8 mouse cellular contexts compared by ENCODE assay signal in genomic region chr2:118199867-118200266, GRCm38 (mm10). TPM values are rescaled to one million over a fixed set of nuclear protein-coding genes. Genes with fewer than 3 reads are reported as not detected.
DNase-seq lines count a peak whose midpoint lies in the region; ATAC-seq and TF ChIP-seq lines count a peak whose summit lies in the region.
"Had no signal": no experiment of that assay in that cellular context is flagged by ENCODE, and none has a peak within 500 bp of the region (broad histone marks: within the 10 kb centered on the region; RNA-seq: fewer than 3 reads in every experiment).

No protein-coding gene starts in this region.

- no peak overlapping the region for H3K27ac ChIP-seq in forebrain, embryonic 16.5 days (ENCODE audit: low read length)
- no peak overlapping the region for H3K27ac ChIP-seq in hindbrain, embryonic 14.5 days
- no peak overlapping the region for H3K27ac ChIP-seq in small intestine, adult 2 months (ENCODE audit: insufficient read depth, low read depth, low read length)
- H3K27ac ChIP-seq: neural tube, embryonic 13.5 days had no signal

- H3K27me3 ChIP-seq in Patski = no peaks in the 10 kb centered on the region
- H3K27me3 ChIP-seq in forebrain, embryonic 16.5 days (replicated peaks; ENCODE audit: control insufficient read depth, insufficient read depth, low read length) = no peaks in the 10 kb centered on the region
- H3K27me3 ChIP-seq in hindbrain, embryonic 14.5 days (ENCODE audit: control insufficient read depth, insufficient read depth, low read length) = no peaks in the 10 kb centered on the region
- H3K27me3 ChIP-seq in small intestine, adult 2 months (ENCODE audit: control insufficient read depth, insufficient read depth, low read length) = no peaks in the 10 kb centered on the region

- no peak overlapping the region for H3K4me2 ChIP-seq in forebrain, embryonic 16.5 days (ENCODE audit: low read length)
- H3K4me2 ChIP-seq in hindbrain, embryonic 14.5 days (replicated peaks) = no peak overlapping the region
- H3K4me2 ChIP-seq: neural tube, embryonic 13.5 days had no signal

- TF ChIP-seq CTCF in Patski (IDR thresholded peaks at IDR 0.05) = peak; percentile 90
- peak; percentile 84; the same call in 1 of the 2 replicates for TF ChIP-seq CTCF in small intestine, adult 2 months (IDR thresholded peaks at IDR 0.05; ENCODE audit: extremely low read depth, insufficient read length, insufficient replicate concordance, low read depth, low read length)

- no peak for DNase-seq in Patski (ENCODE audit: low read depth, low spot score)
- DNase-seq in cerebellum, adult 11-12 months = peak; percentile 39
- DNase-seq in hindbrain, embryonic 14.5 days (ENCODE audit: low spot score) = peak; percentile 88
- peak; percentile 81 for DNase-seq in layer of hippocampus, postnatal 25 days (ENCODE audit: extremely low spot score in 1 of 2, low spot score in 1 of 2)

- CTCF ChIA-PET in Patski (lab: Charles Lee) = interaction anchor here (0.6 to 2.1 kb wide), 24 partner anchors 9 to 745 kb away, joined by 3 to 32 read pairs (median 5); no protein-coding TSS in a partner anchor

- H3K9me3 ChIP-seq in forebrain, embryonic 16.5 days (ENCODE audit: control insufficient read depth, low read length) = no peaks in the 10 kb centered on the region
- no peaks in the 10 kb centered on the region for H3K9me3 ChIP-seq in hindbrain, embryonic 14.5 days (ENCODE audit: control insufficient read depth, low read length)
- H3K9me3 ChIP-seq: neural tube, embryonic 13.5 days had no signal

- H3K4me1 ChIP-seq in forebrain, embryonic 16.5 days (replicated peaks; ENCODE audit: control insufficient read depth, insufficient read depth, low read length) = peaks cover 30% of the 10 kb centered on the region
- peaks cover 25% of the 10 kb centered on the region for H3K4me1 ChIP-seq in hindbrain, embryonic 14.5 days (replicated peaks; ENCODE audit: control insufficient read depth, insufficient read depth, low read length)
- H3K4me1 ChIP-seq in small intestine, adult 2 months (ENCODE audit: control insufficient read depth, insufficient read depth, insufficient read length, low read length) = no peaks in the 10 kb centered on the region

- no peaks in the 10 kb centered on the region for H3K36me3 ChIP-seq in forebrain, embryonic 16.5 days (ENCODE audit: control insufficient read depth, insufficient read depth)
- no peaks in the 10 kb centered on the region for H3K36me3 ChIP-seq in hindbrain, embryonic 14.5 days (replicated peaks; ENCODE audit: control insufficient read depth, insufficient read depth)
- no peaks in the 10 kb centered on the region for H3K36me3 ChIP-seq in small intestine, adult 2 months (ENCODE audit: control insufficient read depth, insufficient read depth, low read length)
- H3K36me3 ChIP-seq: neural tube, embryonic 13.5 days had no signal

- WGBS in forebrain, embryonic 16.5 days = 7% methylated on average over 5 of the region's 5 CpGs
- WGBS in hindbrain, embryonic 14.5 days = 2% methylated on average over 5 of the region's 5 CpGs
- WGBS in small intestine, adult 2 months = 10% methylated on average over 5 of the region's 5 CpGs

- in situ Hi-C loops in Patski (cut with MboI; ENCODE audit: low pct_unique_long_range_greater_than_20kb) = loop anchor here (5.0 kb wide), 2 partner anchors 42 to 83 kb away; no protein-coding TSS in a partner anchor

- no peak for ATAC-seq in Patski
- ATAC-seq in forebrain, embryonic 16.5 days = peak; percentile 38
- 0 out of 2 replicates have a peak, but pooled peaks have one; percentile 44 for ATAC-seq in hindbrain, embryonic 14.5 days (ENCODE audit: low FRiP score)
- peak; percentile 96 for ATAC-seq in megakaryocyte-erythroid progenitor cell, adult 5-6 weeks (replicated peaks; ENCODE audit: low FRiP score, low TSS enrichment, poor library complexity, severe bottlenecking)

- POLR2A ChIA-PET in Patski (lab: Charles Lee) = no interaction called here

- H3K4me3 ChIP-seq in forebrain, embryonic 16.5 days (replicated peaks; ENCODE audit: low read length) = no peak overlapping the region
- H3K4me3 ChIP-seq in hindbrain, embryonic 14.5 days (replicated peaks; ENCODE audit: low read length) = no peak overlapping the region
- H3K4me3 ChIP-seq in small intestine, adult 2 months (ENCODE audit: low read depth, low read length) = no peak overlapping the region
- H3K4me3 ChIP-seq: neural tube, embryonic 13.5 days had no signal

- no peak for TF ChIP-seq POLR2A in small intestine, adult 2 months (IDR thresholded peaks at IDR 0.05; ENCODE audit: low read depth, low read length)

- H3K9ac ChIP-seq in forebrain, embryonic 16.5 days (replicated peaks; ENCODE audit: low read depth, low read length) = no peak overlapping the region
- H3K9ac ChIP-seq in hindbrain, embryonic 14.5 days = no peak overlapping the region
- H3K9ac ChIP-seq: neural tube, embryonic 13.5 days had no signal

RNA-seq across cellular contexts. Expression of gene Fsip1, which starts 56.9 kb away (rescaled TPM):
- polyA plus RNA-seq in Patski (2021) = 0.99 TPM
- polyA plus RNA-seq in forebrain, embryonic 16.5 days (2015; fragmentation: Nextera tagmentation; extraction: Ambion mirVana) = 4.5 and 4.6 TPM in 2 replicates
- 2.5 TPM in 2 replicates for polyA plus RNA-seq in hindbrain, embryonic 14.5 days (2014; fragmentation: Nextera tagmentation; extraction: Ambion mirVana)
- total RNA-seq in layer of hippocampus, postnatal 25 days (2021) = under 1 TPM; 0.85 to 0.91 TPM
- 0.76 TPM in 1 of 2 replicates, not detected in the other for total RNA-seq in megakaryocyte-erythroid progenitor cell, adult 5-6 weeks (2014; fragmentation: Nextera tagmentation)
- not detected in 2 replicates for total RNA-seq in megakaryocyte-erythroid progenitor cell, adult 5-6 weeks (2017)
- polyA plus RNA-seq in small intestine, adult 2 months (2012; rRNA removed) = 0.05 TPM in 1 of 2 replicates, not detected in the other
